Mouse (Mus musculus) MEL (cell line): ENCODE results near the gene Cnst. TPM values are rescaled to one million over a fixed set of nuclear protein-coding genes. Genes with fewer than 3 reads are reported as not detected.

ENCODE experiments used
- DNase-seq: peaks from one replicate; pipeline ENCODE4 v3.0.0; 2011; ENCODE audit warnings: low read depth, low spot score
- H3K27ac ChIP-seq: 2 replicates; pipeline ENCODE4 v1.5.1; 2012; ENCODE audit warnings: low read depth, mild to moderate bottlenecking, control low read depth, low read length, moderate library complexity; ENCODE audit not compliant: control insufficient read depth
- H3K27me3 ChIP-seq, 2 experiments: fragments of 150-350 bp in 1 of 2; sonication (generic) in 1 of 2; 2 replicates each; pipeline ENCODE4 v1.6.1; 2012; ENCODE audit warnings: low read length in 2 of 2, mild to moderate bottlenecking in 2 of 2, improper control_type of control experiment in 1 of 2, moderate library complexity in 1 of 2; ENCODE audit not compliant: insufficient read depth in 2 of 2, control insufficient read depth in 1 of 2
- H3K36me3 ChIP-seq, 2 experiments: 2 replicates each; pipeline ENCODE4 v1.6.1; 2012 to 2014; ENCODE audit warnings: low read length in 2 of 2, improper control_type of control experiment in 1 of 2, inconsistent platforms in 1 of 2, mild to moderate bottlenecking in 1 of 2; ENCODE audit not compliant: insufficient read depth in 2 of 2, control insufficient read depth in 1 of 2
- H3K4me1 ChIP-seq, 2 experiments: fragments of 150-350 bp in 1 of 2; sonication (generic) in 1 of 2; 2 replicates each; pipeline ENCODE4 v1.6.1; 2012; ENCODE audit warnings: low read length in 2 of 2, improper control_type of control experiment in 1 of 2, mild to moderate bottlenecking in 1 of 2; ENCODE audit not compliant: insufficient read depth in 2 of 2, control insufficient read depth in 1 of 2
- H3K4me3 ChIP-seq, 2 experiments: fragments of 150-350 bp in 1 of 2; sonication (generic) in 1 of 2; 2 replicates each; pipeline ENCODE4 v1.5.1; 2012; ENCODE audit warnings: low read depth in 2 of 2, low read length in 2 of 2, mild to moderate bottlenecking in 2 of 2, moderate library complexity in 2 of 2, control low read depth in 1 of 2, improper control_type of control experiment in 1 of 2; ENCODE audit not compliant: control insufficient read depth in 1 of 2, insufficient read depth in 1 of 2
- H3K79me2 ChIP-seq: 2 replicates; pipeline ENCODE4 v1.6.1; 2012; ENCODE audit warnings: mild to moderate bottlenecking, low read length, moderate library complexity; ENCODE audit not compliant: control insufficient read depth, poor library complexity, insufficient read depth
- H3K9ac ChIP-seq: 2 replicates; pipeline ENCODE4 v1.6.1; 2012; ENCODE audit warnings: low read depth, mild to moderate bottlenecking, control low read depth, low read length, moderate library complexity; ENCODE audit not compliant: control insufficient read depth, poor library complexity, severe bottlenecking
- H3K9me3 ChIP-seq: fragments of 150-350 bp; sonication (generic); replicated peaks from 2 replicates; pipeline ENCODE4 v1.6.1; 2012; ENCODE audit warnings: mild to moderate bottlenecking, low read length, improper control_type of control experiment, moderate library complexity; ENCODE audit not compliant: insufficient read depth
- BHLHE40 ChIP-seq: IDR thresholded peaks from 2 replicates; pipeline ENCODE4 v1.6.1; 2012; ENCODE audit warnings: low read depth, mild to moderate bottlenecking, inconsistent platforms, low read length, improper control_type of control experiment, borderline replicate concordance
- CHD1 ChIP-seq: IDR thresholded peaks from 2 replicates; pipeline ENCODE4 v1.6.1; 2012; ENCODE audit warnings: low read depth, mild to moderate bottlenecking, inconsistent platforms, low read length, improper control_type of control experiment
- CHD2 ChIP-seq: IDR thresholded peaks from 2 replicates; pipeline ENCODE4 v1.6.1; 2011; ENCODE audit warnings: low read length, improper control_type of control experiment
- CTCF ChIP-seq, 3 experiments: IDR thresholded peaks in 2 of 3; conservative IDR thresholded peaks in 1 of 3; 2 replicates each; pipeline ENCODE4 v1.5.1; 2011 to 2012; ENCODE audit warnings: low read length in 3 of 3, low read depth in 2 of 3, mild to moderate bottlenecking in 2 of 3, improper control_type of control experiment in 1 of 3, inconsistent platforms in 1 of 3, mixed read lengths in 1 of 3, moderate library complexity in 1 of 3; ENCODE audit not compliant: control insufficient read depth in 1 of 3, insufficient read depth in 1 of 3, poor library complexity in 1 of 3, severe bottlenecking in 1 of 3
- ETS1 ChIP-seq: IDR thresholded peaks from 2 replicates; pipeline ENCODE4 v1.6.1; 2012; ENCODE audit warnings: low read depth, mild to moderate bottlenecking, inconsistent platforms, low read length, improper control_type of control experiment, moderate library complexity
- GABPA ChIP-seq: IDR thresholded peaks from 2 replicates; pipeline ENCODE4 v1.6.1; 2012; ENCODE audit warnings: low read depth, mild to moderate bottlenecking, inconsistent platforms, low read length, improper control_type of control experiment, moderate library complexity
- GATA1 ChIP-seq: IDR thresholded peaks from 2 replicates; pipeline ENCODE4 v1.6.1; 2011; ENCODE audit warnings: low read depth, low read length, improper control_type of control experiment
- HCFC1 ChIP-seq: IDR thresholded peaks from 2 replicates; pipeline ENCODE4 v1.6.1; 2012; ENCODE audit warnings: low read depth, mild to moderate bottlenecking, inconsistent platforms, low read length, improper control_type of control experiment, moderate library complexity
- MAFK ChIP-seq: IDR thresholded peaks from 2 replicates; pipeline ENCODE4 v1.6.1; 2011; ENCODE audit warnings: low read depth, mild to moderate bottlenecking, low read length, improper control_type of control experiment, borderline replicate concordance
- MAZ ChIP-seq: IDR thresholded peaks from 2 replicates; pipeline ENCODE4 v1.6.1; 2012; ENCODE audit warnings: low read depth, mild to moderate bottlenecking, inconsistent platforms, low read length, improper control_type of control experiment
- MXI1 ChIP-seq: IDR thresholded peaks from 2 replicates; pipeline ENCODE4 v1.6.1; 2011; ENCODE audit warnings: mild to moderate bottlenecking, low read depth, low read length, improper control_type of control experiment
- MYB ChIP-seq: IDR thresholded peaks from 2 replicates; pipeline ENCODE4 v1.6.1; 2011; ENCODE audit warnings: mild to moderate bottlenecking, low read depth, low read length, improper control_type of control experiment
- MYC ChIP-seq: IDR thresholded peaks from 2 replicates; pipeline ENCODE4 v1.6.1; 2011; ENCODE audit warnings: low read depth, mild to moderate bottlenecking, low read length, improper control_type of control experiment, moderate library complexity
- NELFE ChIP-seq: IDR thresholded peaks from 2 replicates; pipeline ENCODE4 v1.6.1; 2011; ENCODE audit warnings: low read depth, low read length, improper control_type of control experiment
- POLR2A ChIP-seq, 2 experiments: IDR thresholded peaks; 2 replicates each; pipeline ENCODE4 v1.6.1; 2011 to 2012; ENCODE audit warnings: low read length in 2 of 2, mild to moderate bottlenecking in 2 of 2, control low read depth in 1 of 2, improper control_type of control experiment in 1 of 2, low read depth in 1 of 2, moderate library complexity in 1 of 2; ENCODE audit not compliant: control insufficient read depth in 1 of 2, insufficient read depth in 1 of 2, poor library complexity in 1 of 2
- POLR2AphosphoS2 ChIP-seq: IDR thresholded peaks from 2 replicates; pipeline ENCODE4 v1.6.1; 2011; ENCODE audit warnings: low read length, improper control_type of control experiment
- RAD21 ChIP-seq: IDR thresholded peaks from 2 replicates; pipeline ENCODE4 v1.6.1; 2011; ENCODE audit warnings: mild to moderate bottlenecking, low read depth, low read length, improper control_type of control experiment
- SMC3 ChIP-seq: IDR thresholded peaks from 2 replicates; pipeline ENCODE4 v1.6.1; 2011; ENCODE audit warnings: low read depth, low read length, improper control_type of control experiment
- TBP ChIP-seq: IDR thresholded peaks from 2 replicates; pipeline ENCODE4 v1.8.0; 2011; ENCODE audit warnings: low read depth, low read length, improper control_type of control experiment
- TCF12 ChIP-seq: IDR thresholded peaks from 2 replicates; pipeline ENCODE4 v1.6.1; 2014; ENCODE audit warnings: low read depth, mild to moderate bottlenecking, inconsistent platforms, low read length, improper control_type of control experiment, moderate library complexity
- USF1 ChIP-seq: IDR thresholded peaks from 2 replicates; pipeline ENCODE4 v1.6.1; 2014; ENCODE audit warnings: low read depth, mild to moderate bottlenecking, inconsistent platforms, low read length, improper control_type of control experiment, moderate library complexity
- ZC3H11A ChIP-seq: IDR thresholded peaks from 2 replicates; pipeline ENCODE4 v1.6.1; 2012; ENCODE audit warnings: low read depth, mild to moderate bottlenecking, inconsistent platforms, low read length, improper control_type of control experiment
- ZMIZ1 ChIP-seq: IDR thresholded peaks from 2 replicates; pipeline ENCODE4 v1.6.1; 2012; ENCODE audit warnings: low read depth, mild to moderate bottlenecking, inconsistent platforms, low read length, improper control_type of control experiment, moderate library complexity
- polyA plus RNA-seq, 2 experiments: library from polyadenylated mRNA; stranded (reverse) in 1 of 2; unstranded in 1 of 2; fragments of >175 nt in 1 of 2; fragments of >200 nt in 1 of 2; gene quantifications; 2 replicates each; pipeline versions ENCODE4 v1.2.1 to v1.2.4; 2012; ENCODE audit warnings: low replicate concordance in 2 of 2, low read depth in 1 of 2; ENCODE audit not compliant: insufficient read length in 2 of 2, insufficient read depth in 1 of 2, missing spikeins in 1 of 2
- total RNA-seq: library from RNA; depleted of rRNA; stranded (reverse); fragments of 300-350 nt; gene quantifications from 2 replicates; pipeline ENCODE4 v1.2.3, GENCODE M21; 2012

The Cnst gene
- total and polyA plus RNA-seq, 3 experiments = 10.4 to 12.1 TPM; not detected in 1

DNA sequence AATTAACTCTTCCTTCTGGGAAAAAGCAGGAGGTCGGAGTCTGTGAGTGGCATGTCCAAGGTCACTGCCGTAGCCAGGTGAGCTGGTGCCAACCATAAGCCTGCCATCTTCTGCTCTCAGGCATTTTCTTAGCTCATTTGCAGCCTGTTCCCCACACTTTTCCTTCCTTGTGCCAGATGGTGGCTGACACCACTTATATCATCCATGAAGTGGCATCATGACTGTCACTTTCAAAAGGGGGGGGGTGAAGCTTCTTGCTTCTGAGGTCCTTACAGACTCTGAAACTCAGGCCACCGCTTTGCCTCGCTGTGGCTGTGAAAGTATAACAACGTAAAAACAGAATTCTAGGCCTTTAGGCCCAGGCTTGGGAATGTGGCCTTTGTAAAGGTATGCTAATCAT, 105.1 kb downstream of the Cnst start:
- no peak overlapping the region for H3K4me3 ChIP-seq
- peaks cover 0 to 5% of the 10 kb centered on the region in 2 experiments; a peak in 2 of 4 replicates for H3K36me3 ChIP-seq
- no peaks in the 10 kb centered on the region for H3K9me3 ChIP-seq
- no peak overlapping the region for H3K27ac ChIP-seq
- peaks cover 0 to 19% of the 10 kb centered on the region in 2 experiments; a peak in 2 of 4 replicates for H3K4me1 ChIP-seq
- H3K27me3 ChIP-seq = no peaks in the 10 kb centered on the region
- no peak overlapping the region for H3K9ac ChIP-seq
- no peaks in the 10 kb centered on the region for H3K79me2 ChIP-seq
- DNase-seq = no peak
- TF ChIP-seq TBP = no peak
- TF ChIP-seq GATA1 = no peak
- no peak for TF ChIP-seq MXI1
- TF ChIP-seq SMC3 = no peak
- TF ChIP-seq MYB = no peak
- TF ChIP-seq POLR2AphosphoS2 = no peak
- no peak for TF ChIP-seq GABPA
- TF ChIP-seq CHD2 = no peak
- TF ChIP-seq USF1 = no peak
- no peak for TF ChIP-seq ZMIZ1
- TF ChIP-seq MAFK = no peak
- TF ChIP-seq MAZ = no peak

- Histone ChIP-seq H3K4me1 (no peaks in the 10 kb centered on the region; a peak in 1 of 4 replicates), H3K79me2 (no peaks in the 10 kb centered on the region; the same call in 1 of the 2 replicates), H3K36me3 (no peaks in the 10 kb centered on the region; a peak in 1 of 4 replicates), H3K4me3 (no peak overlapping the region), H3K27ac (no peak overlapping the region), H3K27me3 (no peaks in the 10 kb centered on the region), H3K9ac (no peak overlapping the region), H3K9me3 (no peaks in the 10 kb centered on the region)
- TF ChIP-seq RAD21 (no peak), ZMIZ1 (no peak)
- DNase-seq = no peak
Measured at GRCm38 (mm10) chr1:179663065-179663464, 116.9 kb downstream of the Cnst start.

DNA sequence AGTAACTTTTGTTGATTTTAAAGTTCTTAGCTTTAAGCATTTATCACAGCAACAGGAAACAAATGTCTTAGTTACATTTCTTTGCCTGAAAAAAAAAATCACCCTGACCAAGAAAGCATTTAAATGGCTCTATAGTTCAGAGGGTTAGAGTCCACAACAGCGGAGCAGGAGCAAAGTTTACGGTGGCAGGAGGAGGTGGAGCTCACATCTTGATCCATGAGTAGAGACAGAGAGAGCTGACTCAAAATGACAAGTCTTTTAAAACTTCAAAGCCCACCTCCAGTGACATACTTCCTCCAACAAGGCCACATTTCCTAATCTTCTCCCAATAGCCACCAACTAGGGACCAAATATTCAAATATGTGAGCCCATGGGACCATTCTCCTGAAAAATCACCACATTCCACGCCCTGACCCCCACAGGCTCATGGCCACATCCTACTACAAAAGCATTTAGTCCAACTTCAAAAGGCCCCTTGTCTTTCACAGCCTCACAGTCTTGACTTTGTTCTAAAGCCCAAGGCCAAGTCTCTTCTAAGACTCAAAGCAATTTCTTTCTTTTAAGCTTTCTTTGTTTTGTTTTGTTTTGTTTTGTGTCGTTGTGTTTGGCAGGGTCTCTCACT, 118.2 kb downstream of the Cnst start:
- Histone ChIP-seq H3K9ac (no peak overlapping the region), H3K4me3 (no peak overlapping the region), H3K79me2 (peaks cover 3% of the 10 kb centered on the region; the same call in 1 of the 2 replicates), H3K27me3 (no peaks in the 10 kb centered on the region), H3K36me3 (peaks cover 0 to 2% of the 10 kb centered on the region in 2 experiments; a peak in 2 of 4 replicates), H3K9me3 (no peaks in the 10 kb centered on the region), H3K4me1 (peaks cover 0 to 5% of the 10 kb centered on the region in 2 experiments; a peak in 3 of 4 replicates), H3K27ac (no peak overlapping the region)
- TF ChIP-seq CHD1 (no peak), CTCF (IDR thresholded peaks at IDR 0.05 in 2 of 3, conservative IDR thresholded peaks at IDR 0.05 in 1 of 3; ENCODE audit: control insufficient read depth in 1 of 3, insufficient read depth in 1 of 3, low read depth in 2 of 3, low read length in 3 of 3, poor library complexity in 1 of 3, severe bottlenecking in 1 of 3) (no peak), NELFE (no peak), MYC (no peak), BHLHE40 (no peak), HCFC1 (no peak), ETS1 (no peak), POLR2A (IDR thresholded peaks at IDR 0.05; ENCODE audit: control insufficient read depth in 1 of 2, insufficient read depth in 1 of 2, low read depth in 1 of 2, low read length in 2 of 2, poor library complexity in 1 of 2) (no peak), MXI1 (no peak), TCF12 (no peak), ZC3H11A (no peak)
- no peak for DNase-seq
